Mouse (Mus musculus): ENCODE results near the gene Farp1. TPM values are rescaled to one million over a fixed set of nuclear protein-coding genes. Genes with fewer than 3 reads are reported as not detected.
A peak's percentile ranks its signal among the peaks of the same experiment; 100 is the strongest.

The Farp1 gene
- polyA plus RNA-seq, 1 experiment from 2014 or later: 2.3 TPM

- Histone ChIP-seq H3K9ac (replicated peaks) (0 out of 2 replicates have a peak overlapping the region, but pooled peaks have one; percentile 21), H3K4me1 (ENCODE audit: insufficient read depth) (peaks cover 15% of the 10 kb centered on the region), H3K9me3 (ENCODE audit: low read length) (no peaks in the 10 kb centered on the region), H3K27me3 (ENCODE audit: insufficient read depth, low read length) (no peaks in the 10 kb centered on the region), H3K27ac (ENCODE audit: low read depth) (peak overlapping the region; percentile 84), H3K4me2 (ENCODE audit: low read depth, low read length) (peak overlapping the region; percentile 63), H3K36me3 (replicated peaks; ENCODE audit: insufficient read depth, low read length) (no peaks in the 10 kb centered on the region), H3K4me3 (ENCODE audit: low read depth, low read length) (peak overlapping the region; percentile 24)
- peak; percentile 79 for ATAC-seq
- peak; percentile 22 for DNase-seq
- TF ChIP-seq EP300 (IDR thresholded peaks at IDR 0.05; ENCODE audit: low read depth) (no peak; the same call in 1 of the 2 replicates), CTCF (IDR thresholded peaks at IDR 0.05; ENCODE audit: low read depth) (no peak)
- WGBS (ENCODE audit: insufficient replicate concordance): 15% methylated on average over 5 of the region's 5 CpGs
Observed at GRCm38 (mm10) chr14:121053020-121053518, 18.1 kb downstream of the Farp1 start.

DNA sequence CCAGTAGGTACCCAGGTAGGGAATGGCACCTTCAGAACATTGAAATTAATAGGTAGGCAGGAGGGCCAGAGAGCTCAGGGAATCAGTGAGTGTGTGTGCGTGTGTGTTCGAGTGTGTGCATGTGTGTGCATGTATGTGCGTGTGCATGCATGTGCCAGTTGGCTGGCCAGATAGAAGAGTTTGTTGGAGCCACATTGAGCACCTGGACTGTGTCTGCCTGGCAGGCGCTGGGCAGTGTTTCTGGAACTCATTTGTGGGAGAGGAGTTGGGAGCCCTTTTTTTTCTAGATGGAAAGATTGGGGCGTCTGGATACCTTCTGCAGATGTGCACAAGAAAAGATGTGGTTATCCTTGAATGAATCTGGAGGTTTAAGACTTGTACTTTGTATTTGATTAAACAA is 19.1 kb downstream of the Farp1 start:
- Histone ChIP-seq H3K27ac (ENCODE audit: low read depth) (0 out of 2 replicates have a peak overlapping the region, but pooled peaks have one; percentile 84), H3K4me3 (ENCODE audit: low read depth, low read length) (no peak overlapping the region)
- 80% methylated on average over 5 of the region's 5 CpGs for WGBS (ENCODE audit: insufficient replicate concordance)

GRCm38 (mm10) chr14:121057750-121058149 is 22.8 kb downstream of the Farp1 start:
- Histone ChIP-seq H3K9me3 (ENCODE audit: low read length) (no peaks in the 10 kb centered on the region), H3K4me3 (ENCODE audit: low read depth, low read length) (no peak overlapping the region), H3K27ac (ENCODE audit: low read depth) (no peak overlapping the region), H3K36me3 (replicated peaks; ENCODE audit: insufficient read depth, low read length) (no peaks in the 10 kb centered on the region), H3K27me3 (ENCODE audit: insufficient read depth, low read length) (no peaks in the 10 kb centered on the region), H3K4me2 (ENCODE audit: low read depth, low read length) (no peak overlapping the region), H3K9ac (replicated peaks) (no peak overlapping the region), H3K4me1 (ENCODE audit: insufficient read depth) (no peaks in the 10 kb centered on the region; the same call in 1 of the 2 replicates)
- DNase-seq (no peak), ATAC-seq (no peak)
- WGBS (ENCODE audit: insufficient replicate concordance): 89% methylated on average over 5 of the region's 5 CpGs
- TF ChIP-seq EP300 (IDR thresholded peaks at IDR 0.05; ENCODE audit: low read depth) (no peak), CTCF (IDR thresholded peaks at IDR 0.05; ENCODE audit: low read depth) (no peak)

More for the DNA sequence above, 19.1 kb downstream of the Farp1 start:
- no peak for TF ChIP-seq CTCF (IDR thresholded peaks at IDR 0.05; ENCODE audit: low read depth)
- no peak for TF ChIP-seq EP300 (IDR thresholded peaks at IDR 0.05; ENCODE audit: low read depth)
- H3K9ac ChIP-seq (replicated peaks): no peak overlapping the region
- no peaks in the 10 kb centered on the region for H3K27me3 ChIP-seq (ENCODE audit: insufficient read depth, low read length)
- H3K9me3 ChIP-seq (ENCODE audit: low read length): no peaks in the 10 kb centered on the region
- peaks cover 15% of the 10 kb centered on the region for H3K4me1 ChIP-seq (ENCODE audit: insufficient read depth)
- no peak overlapping the region for H3K4me2 ChIP-seq (ENCODE audit: low read depth, low read length)
- DNase-seq: no peak
- no peaks in the 10 kb centered on the region for H3K36me3 ChIP-seq (replicated peaks; ENCODE audit: insufficient read depth, low read length)
- ATAC-seq: no peak

DNA sequence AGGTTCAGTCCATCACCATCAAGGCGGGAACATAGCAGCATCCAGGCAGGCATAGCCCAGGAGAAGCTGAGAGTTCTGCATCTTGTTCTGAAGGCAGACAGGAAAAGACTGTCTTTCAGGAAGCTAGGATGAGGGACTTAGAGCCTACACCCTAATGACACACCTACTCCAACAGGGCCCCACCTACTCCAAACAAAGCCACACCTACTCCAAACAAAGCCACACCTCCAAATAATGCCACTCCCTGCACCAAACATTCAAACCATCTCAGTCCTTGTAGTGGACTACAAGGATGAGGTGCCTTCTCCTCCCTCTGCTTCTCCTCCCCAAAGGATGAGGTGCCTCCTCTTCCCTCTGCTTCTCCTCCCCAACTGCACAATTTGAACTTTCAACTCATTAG is 23.5 kb downstream of the Farp1 start:
- Histone ChIP-seq H3K9ac (replicated peaks) (no peak overlapping the region), H3K27ac (ENCODE audit: low read depth) (no peak overlapping the region), H3K4me3 (ENCODE audit: low read depth, low read length) (no peak overlapping the region), H3K27me3 (ENCODE audit: insufficient read depth, low read length) (no peaks in the 10 kb centered on the region), H3K4me2 (ENCODE audit: low read depth, low read length) (no peak overlapping the region), H3K9me3 (ENCODE audit: low read length) (no peaks in the 10 kb centered on the region), H3K4me1 (ENCODE audit: insufficient read depth) (no peaks in the 10 kb centered on the region; the same call in 1 of the 2 replicates), H3K36me3 (replicated peaks; ENCODE audit: insufficient read depth, low read length) (no peaks in the 10 kb centered on the region)
- DNase-seq (no peak), ATAC-seq (no peak)
- WGBS (ENCODE audit: insufficient replicate concordance): 89% methylated on average over 1 of the region's 1 CpGs
- TF ChIP-seq CTCF (IDR thresholded peaks at IDR 0.05; ENCODE audit: low read depth): no peak
- no peak for TF ChIP-seq EP300 (IDR thresholded peaks at IDR 0.05; ENCODE audit: low read depth)

- H3K9me3 ChIP-seq (ENCODE audit: low read length): no peaks in the 10 kb centered on the region
- no peak overlapping the region for H3K4me2 ChIP-seq (ENCODE audit: low read depth, low read length)
- no peaks in the 10 kb centered on the region; the same call in 1 of the 2 replicates for H3K4me1 ChIP-seq (ENCODE audit: insufficient read depth)
- ATAC-seq (no peak), DNase-seq (no peak)
- 77% methylated on average over 10 of the region's 10 CpGs for WGBS (ENCODE audit: insufficient replicate concordance)
- H3K27ac ChIP-seq (ENCODE audit: low read depth): no peak overlapping the region
- no peaks in the 10 kb centered on the region for H3K27me3 ChIP-seq (ENCODE audit: insufficient read depth, low read length)
- no peak overlapping the region for H3K9ac ChIP-seq (replicated peaks)
- no peak for TF ChIP-seq CTCF (IDR thresholded peaks at IDR 0.05; ENCODE audit: low read depth)
- no peak for TF ChIP-seq EP300 (IDR thresholded peaks at IDR 0.05; ENCODE audit: low read depth)
- H3K4me3 ChIP-seq (ENCODE audit: low read depth, low read length): no peak overlapping the region
- no peaks in the 10 kb centered on the region for H3K36me3 ChIP-seq (replicated peaks; ENCODE audit: insufficient read depth, low read length)
Observed at GRCm38 (mm10) chr14:121059266-121059665, 24.3 kb downstream of the Farp1 start.

- WGBS (ENCODE audit: insufficient replicate concordance): 83% methylated on average over 11 of the region's 11 CpGs
- ATAC-seq: no peak
Observed at GRCm38 (mm10) chr14:121060484-121060883, 25.5 kb downstream of the Farp1 start.

More at GRCm38 (mm10) chr14:121060484-121060883, 25.5 kb downstream of the Farp1 start:
- H3K4me1 ChIP-seq (ENCODE audit: insufficient read depth): no peaks in the 10 kb centered on the region
- no peaks in the 10 kb centered on the region for H3K36me3 ChIP-seq (replicated peaks; ENCODE audit: insufficient read depth, low read length)
- H3K9me3 ChIP-seq (ENCODE audit: low read length): no peaks in the 10 kb centered on the region
- TF ChIP-seq EP300 (IDR thresholded peaks at IDR 0.05; ENCODE audit: low read depth) (no peak), CTCF (IDR thresholded peaks at IDR 0.05; ENCODE audit: low read depth) (no peak)
- no peak overlapping the region for H3K9ac ChIP-seq (replicated peaks)
- H3K4me2 ChIP-seq (ENCODE audit: low read depth, low read length): no peak overlapping the region
- H3K4me3 ChIP-seq (ENCODE audit: low read depth, low read length): no peak overlapping the region
- no peak for DNase-seq
- H3K27me3 ChIP-seq (ENCODE audit: insufficient read depth, low read length): no peaks in the 10 kb centered on the region
- no peak overlapping the region for H3K27ac ChIP-seq (ENCODE audit: low read depth)
